Mouse (Mus musculus): ENCODE results near the gene Pwp1. TPM values are rescaled to one million over a fixed set of nuclear protein-coding genes. Genes with fewer than 3 reads are reported as not detected.
A peak's percentile ranks its signal among the peaks of the same experiment; 100 is the strongest.

Pwp1 gene
- polyA plus RNA-seq, 1 experiment, result 6.6 TPM

DNA sequence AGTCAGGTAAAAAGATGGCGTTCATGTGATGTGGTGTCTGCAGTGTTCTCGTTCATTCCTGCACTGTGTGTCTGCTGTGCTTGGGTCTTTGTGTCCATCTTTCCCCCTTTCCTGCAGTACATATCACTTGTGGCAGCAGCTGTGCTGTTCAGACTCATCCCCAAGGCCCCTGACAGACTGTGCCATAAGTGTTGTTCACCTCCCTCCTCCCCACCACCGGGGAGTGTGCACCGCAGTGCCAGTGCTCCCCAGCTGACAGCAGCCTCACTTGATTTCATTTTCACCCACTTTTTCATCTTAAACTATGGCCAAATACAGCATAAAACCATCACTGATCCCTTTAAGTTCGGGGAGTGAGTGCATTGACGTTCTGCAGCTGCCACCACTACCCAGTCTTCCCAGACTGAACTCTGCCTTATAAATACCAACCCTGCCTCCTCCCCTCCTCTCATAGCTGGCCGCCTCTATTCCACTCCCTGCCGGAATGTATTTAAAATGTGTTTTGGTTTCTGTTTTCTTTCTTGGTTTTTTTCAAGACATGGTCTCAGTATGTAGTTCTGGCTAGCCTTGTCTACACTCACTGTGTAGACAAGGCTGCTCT is 50.7 kb downstream of the Pwp1 start:
- Histone ChIP-seq H3K36me3 (replicated peaks; ENCODE audit: low read length) (peaks cover 98% of the 10 kb centered on the region), H3K27me3 (replicated peaks) (no peaks in the 10 kb centered on the region), H3K4me1 (no peaks in the 10 kb centered on the region), H3K9me3 (no peaks in the 10 kb centered on the region), H3K4me3 (replicated peaks) (no peak overlapping the region)
- TF ChIP-seq FLI1 (IDR thresholded peaks at IDR 0.05; ENCODE audit: low read length) (no peak), GATA1 (IDR thresholded peaks at IDR 0.05; ENCODE audit: borderline replicate concordance, low read length) (no peak)

DNA sequence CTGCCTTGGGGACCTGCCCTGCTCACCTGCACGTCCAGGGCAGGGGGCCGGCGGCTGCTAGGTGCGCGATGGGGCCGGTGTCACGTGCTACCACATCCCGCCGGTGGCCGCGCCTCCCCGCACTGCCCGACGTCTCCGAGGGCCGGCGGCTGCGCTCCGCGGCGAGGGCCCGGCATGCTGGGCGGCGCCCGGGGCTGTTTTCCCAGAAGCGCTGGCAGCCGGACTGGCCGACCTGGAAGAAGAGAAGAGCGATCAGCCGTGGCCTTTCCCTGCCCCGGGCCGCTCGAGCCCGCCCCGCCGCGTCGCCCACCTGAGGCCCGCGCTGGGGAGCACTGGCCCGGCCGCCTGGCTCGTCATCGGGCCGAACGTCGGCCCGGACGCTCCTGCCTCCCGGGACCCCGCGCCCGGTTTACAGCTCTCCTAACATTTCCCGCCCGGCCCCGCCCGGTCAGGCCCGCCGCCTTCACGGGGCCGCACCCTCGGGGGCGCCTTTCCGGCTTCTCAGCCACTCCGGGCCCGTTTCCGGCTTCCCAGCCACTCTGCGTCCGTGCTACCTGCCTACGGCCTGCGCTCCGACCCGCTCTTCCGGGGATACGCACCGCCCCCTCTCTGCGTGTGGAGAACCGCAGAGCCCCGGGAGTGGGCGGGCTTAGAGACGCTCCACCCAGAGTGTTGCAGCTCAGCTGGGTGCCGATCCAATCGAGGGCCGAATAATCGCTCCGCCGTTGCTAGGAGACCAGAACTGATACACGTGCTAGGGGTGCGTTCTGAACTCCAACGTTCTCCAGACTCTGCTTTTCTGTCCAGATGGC is 87.4 kb downstream of the Pwp1 start, which contains the start of gene Prdm4:
Prdm4 (minus strand) TSS at position 645 of the 812 bp plus-strand sequence.
- Histone ChIP-seq H3K4me1 (peaks cover 39% of the 10 kb centered on the region), H3K4me3 (replicated peaks) (peak within 1 kb of the TSS; percentile 98), H3K9me3 (no peaks in the 10 kb centered on the region), H3K36me3 (replicated peaks; ENCODE audit: low read length) (peaks cover 30% of the 10 kb centered on the region), H3K27me3 (replicated peaks) (peaks cover 3% of the 10 kb centered on the region)
- TF ChIP-seq FLI1 (IDR thresholded peaks at IDR 0.05; ENCODE audit: low read length) (no peak), GATA1 (IDR thresholded peaks at IDR 0.05; ENCODE audit: borderline replicate concordance, low read length) (no peak)

DNA sequence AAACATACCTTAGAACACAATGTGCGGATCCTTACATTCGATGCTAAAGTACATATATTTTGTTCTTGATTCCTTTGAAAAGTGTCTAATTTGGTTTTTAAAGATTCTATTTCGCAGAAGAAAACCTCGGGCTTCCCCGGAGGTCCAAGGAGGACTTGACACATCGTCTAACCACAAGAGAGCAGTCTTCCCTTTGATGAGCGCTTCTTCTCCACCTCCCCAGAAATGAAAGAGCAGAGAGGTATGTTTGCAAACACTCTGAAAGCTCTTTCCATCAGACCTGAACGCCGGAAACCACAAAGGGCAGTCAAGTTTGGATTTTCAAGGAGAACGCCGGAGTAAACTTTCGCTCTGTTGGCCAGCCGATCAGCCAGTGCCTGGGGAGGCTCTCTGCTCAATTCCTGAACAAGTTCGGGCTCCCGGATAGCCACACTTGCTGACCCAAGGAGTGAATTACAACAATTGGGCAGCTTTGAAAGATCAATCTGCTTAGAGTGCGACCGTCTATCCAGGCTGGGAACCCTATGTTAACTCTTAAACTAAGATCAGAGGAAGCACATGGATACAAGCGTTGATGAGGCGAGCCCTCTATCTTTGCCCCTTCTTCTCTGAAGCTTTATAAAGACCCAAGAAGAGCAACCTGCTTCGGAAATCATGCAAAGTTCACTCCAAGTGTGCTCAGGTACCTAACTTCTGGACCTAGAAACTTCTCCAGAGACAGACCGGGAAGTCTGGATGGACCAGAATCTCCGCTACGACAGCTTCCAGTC is 98.6 kb downstream of the Pwp1 start, which contains the start of gene Ascl4:
Ascl4 (plus strand) TSS at position 6 of the 770 bp plus-strand sequence.
- TF ChIP-seq GATA1 (IDR thresholded peaks at IDR 0.05; ENCODE audit: borderline replicate concordance, low read length) (no peak), FLI1 (IDR thresholded peaks at IDR 0.05; ENCODE audit: low read length) (no peak)
- H3K4me1 ChIP-seq, result peaks cover 22% of the 10 kb centered on the region
- H3K36me3 ChIP-seq (replicated peaks; ENCODE audit: low read length), result no peaks in the 10 kb centered on the region
- H3K27me3 ChIP-seq (replicated peaks), result peaks cover 35% of the 10 kb centered on the region
- peak within 1 kb of the TSS; percentile 93 for H3K4me3 ChIP-seq (replicated peaks)
- no peaks in the 10 kb centered on the region; the same call in 1 of the 2 replicates for H3K9me3 ChIP-seq

DNA sequence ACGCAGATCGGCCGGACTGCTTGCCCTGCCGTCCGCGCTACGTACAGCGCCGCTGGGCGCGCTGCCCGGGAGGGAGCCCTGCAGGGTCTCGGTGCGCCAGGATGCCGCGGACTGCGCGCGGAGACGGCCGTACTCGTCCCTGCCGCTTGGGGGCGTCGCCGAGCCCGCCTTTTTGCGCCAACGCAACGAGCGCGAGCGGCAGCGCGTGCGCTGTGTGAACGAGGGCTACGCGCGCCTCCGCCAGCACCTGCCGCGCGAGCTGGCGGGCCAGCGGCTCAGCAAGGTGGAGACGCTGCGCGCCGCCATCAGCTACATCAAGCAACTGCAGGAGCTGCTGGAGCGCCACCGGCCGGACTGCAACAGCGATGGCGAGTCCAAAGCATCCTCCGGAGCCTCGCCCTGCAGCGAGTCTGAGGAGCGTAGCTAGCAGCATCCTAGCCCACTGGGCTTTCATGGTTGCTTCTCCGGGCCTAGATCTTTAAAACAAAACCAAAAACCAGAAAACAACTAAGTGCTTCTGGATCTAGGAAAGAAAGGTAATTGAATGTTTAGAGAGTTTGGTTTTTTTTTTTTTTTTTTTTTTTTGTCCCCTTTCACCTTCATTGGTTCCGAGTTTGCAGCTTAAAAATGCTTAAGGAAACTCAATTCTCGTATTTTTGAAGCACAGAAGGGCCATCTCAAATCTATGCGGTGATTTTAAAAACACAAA is 99.4 kb downstream of the Pwp1 start:
- no peak for TF ChIP-seq GATA1 (IDR thresholded peaks at IDR 0.05; ENCODE audit: borderline replicate concordance, low read length)
- no peak for TF ChIP-seq FLI1 (IDR thresholded peaks at IDR 0.05; ENCODE audit: low read length)
- H3K4me3 ChIP-seq (replicated peaks), result peak overlapping the region; percentile 93
- no peaks in the 10 kb centered on the region for H3K36me3 ChIP-seq (replicated peaks; ENCODE audit: low read length)

DNA sequence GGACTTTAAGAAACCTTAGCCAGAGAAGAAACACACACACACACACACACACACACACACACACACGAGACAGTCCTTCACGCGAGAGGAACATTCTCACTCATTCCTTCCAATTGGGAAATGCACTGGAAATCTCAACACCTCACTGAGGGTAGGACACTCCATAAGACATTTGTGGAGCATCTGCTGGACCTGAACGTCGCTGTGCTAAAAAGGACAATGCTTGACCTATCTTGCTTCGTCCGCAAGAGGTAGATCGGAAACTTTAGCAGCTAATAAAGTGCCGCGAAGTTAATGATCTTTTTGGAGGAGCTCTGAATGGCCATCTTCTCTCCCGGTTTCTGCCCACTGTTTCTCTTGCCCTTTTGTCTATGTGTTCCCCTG is 99.9 kb downstream of the Pwp1 start:
- TF ChIP-seq FLI1 (IDR thresholded peaks at IDR 0.05; ENCODE audit: low read length) (no peak), GATA1 (IDR thresholded peaks at IDR 0.05; ENCODE audit: borderline replicate concordance, low read length) (no peak)
- H3K9me3 ChIP-seq, result no peaks in the 10 kb centered on the region
- peak overlapping the region; percentile 50 for H3K4me3 ChIP-seq (replicated peaks)
- peaks cover 22% of the 10 kb centered on the region for H3K4me1 ChIP-seq
- H3K27me3 ChIP-seq (replicated peaks), result peaks cover 33% of the 10 kb centered on the region
- H3K36me3 ChIP-seq (replicated peaks; ENCODE audit: low read length), result no peaks in the 10 kb centered on the region

More for the DNA sequence above, 99.4 kb downstream of the Pwp1 start:
- Histone ChIP-seq H3K27me3 (replicated peaks) (peaks cover 36% of the 10 kb centered on the region), H3K9me3 (no peaks in the 10 kb centered on the region), H3K4me1 (peaks cover 22% of the 10 kb centered on the region)

DNA sequence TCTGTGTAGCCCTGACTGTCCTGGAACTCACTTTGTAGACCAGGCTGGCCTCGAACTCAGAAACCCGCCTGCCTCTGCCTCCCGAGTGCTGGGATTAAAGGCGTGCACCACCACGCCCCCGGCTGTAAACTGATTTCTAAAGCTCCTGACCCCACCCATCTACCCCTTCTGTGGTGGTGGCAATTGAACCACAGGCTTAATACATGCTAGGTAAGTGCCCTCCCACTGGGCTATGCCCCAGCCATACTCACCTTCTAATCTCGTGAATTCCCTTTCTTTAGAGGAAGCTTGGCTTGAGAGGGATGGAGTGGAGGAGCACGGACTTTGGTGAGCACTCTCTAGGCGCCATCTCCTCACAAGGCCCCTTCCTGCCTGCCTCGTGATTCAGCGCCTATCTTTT is 100.7 kb downstream of the Pwp1 start:
- H3K4me3 ChIP-seq (replicated peaks), result no peak overlapping the region
- H3K4me1 ChIP-seq, result peaks cover 22% of the 10 kb centered on the region
- no peaks in the 10 kb centered on the region for H3K9me3 ChIP-seq
- H3K27me3 ChIP-seq (replicated peaks), result peaks cover 33% of the 10 kb centered on the region
- no peaks in the 10 kb centered on the region for H3K36me3 ChIP-seq (replicated peaks; ENCODE audit: low read length)
- TF ChIP-seq FLI1 (IDR thresholded peaks at IDR 0.05; ENCODE audit: low read length) (no peak), GATA1 (IDR thresholded peaks at IDR 0.05; ENCODE audit: borderline replicate concordance, low read length) (no peak)

DNA sequence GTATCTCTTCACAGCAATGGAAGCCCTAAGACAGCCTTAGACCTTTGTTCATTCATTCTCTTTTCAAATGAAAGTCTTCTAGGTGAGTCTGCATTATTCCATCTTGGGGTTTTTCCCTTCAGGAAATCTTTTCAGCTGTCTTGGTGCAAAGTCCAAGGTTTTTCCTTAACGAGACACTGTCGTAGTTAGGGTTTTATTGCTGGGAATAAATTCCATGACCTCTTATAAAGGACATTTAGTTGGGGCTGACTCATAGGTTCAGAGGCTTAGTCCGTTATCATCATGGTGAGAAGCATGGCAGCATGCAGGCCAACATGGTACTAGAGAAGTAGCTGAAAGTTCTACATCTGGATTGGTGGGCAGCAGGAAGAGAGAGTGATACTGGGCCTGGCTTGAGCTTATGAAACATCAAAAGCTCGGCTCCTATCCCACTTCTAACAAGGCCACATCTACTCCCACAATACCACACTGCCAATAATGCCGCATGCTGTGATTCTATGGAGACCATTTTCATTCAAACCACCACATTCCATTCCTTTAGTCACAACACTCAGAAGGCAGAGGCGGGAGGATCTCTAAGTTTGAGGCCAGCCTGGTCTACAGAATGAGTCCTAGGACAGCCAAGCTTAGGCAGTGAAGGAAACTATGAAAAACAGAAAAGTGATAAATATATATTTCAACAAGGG is 107.1 kb downstream of the Pwp1 start:
- H3K4me3 ChIP-seq (replicated peaks), result no peak overlapping the region
- H3K4me1 ChIP-seq, result no peaks in the 10 kb centered on the region
- H3K36me3 ChIP-seq (replicated peaks; ENCODE audit: low read length), result peaks cover 61% of the 10 kb centered on the region
- peaks cover 3% of the 10 kb centered on the region for H3K27me3 ChIP-seq (replicated peaks)
- H3K9me3 ChIP-seq, result peaks cover 19% of the 10 kb centered on the region
- no peak for TF ChIP-seq FLI1 (IDR thresholded peaks at IDR 0.05; ENCODE audit: low read length)
- TF ChIP-seq GATA1 (IDR thresholded peaks at IDR 0.05; ENCODE audit: borderline replicate concordance, low read length), result no peak

Other genes with a start within 250 kb of the Pwp1 start
- gene Prdm4, start 87.6 kb downstream of the Pwp1 start, polyA plus RNA-seq (2012; ENCODE audit: insufficient read depth, low replicate concordance), result 1.4 and 2.2 TPM in 2 replicates
- gene Ascl4, start 98.2 kb downstream of the Pwp1 start, polyA plus RNA-seq (2012; ENCODE audit: insufficient read depth, low replicate concordance), result not detected in 2 replicates
- gene Rtcb, start 128.3 kb downstream of the Pwp1 start, polyA plus RNA-seq (2012; ENCODE audit: insufficient read depth, low replicate concordance), result 4.5 and 31.1 TPM in 2 replicates
- gene Bpifc, start 182.4 kb downstream of the Pwp1 start, polyA plus RNA-seq (2012; ENCODE audit: insufficient read depth, low replicate concordance), result not detected in 2 replicates
- gene Fbxo7, start 192.5 kb downstream of the Pwp1 start, polyA plus RNA-seq (2012; ENCODE audit: insufficient read depth, low replicate concordance), result 1.0 and 7.1 TPM in 2 replicates